Mouse (Mus musculus): ENCODE data around the gene Gm49601. TPM values are rescaled to one million over a fixed set of nuclear protein-coding genes. Genes with fewer than 3 reads are reported as not detected.
A peak's percentile ranks its signal among the peaks of the same experiment; 100 is the strongest.

The Gm49601 gene
- polyA plus RNA-seq, 1 experiment from 2014 or later: 0.63 TPM

- no peak for ATAC-seq (replicated peaks; ENCODE audit: extremely low read depth, insufficient read depth, low FRiP score)
- H3K4me2 ChIP-seq (ENCODE audit: low read depth, low read length): peak overlapping the region; percentile 68
- 4% methylated on average over 61 of the region's 67 CpGs for WGBS
- no peaks in the 10 kb centered on the region for H3K36me3 ChIP-seq (ENCODE audit: control insufficient read depth, insufficient read depth)
- no peak overlapping the region for H3K27ac ChIP-seq (ENCODE audit: low read length)
- H3K9ac ChIP-seq (ENCODE audit: low read length): peak overlapping the region; percentile 24; the same call in 1 of the 2 replicates
- no peaks in the 10 kb centered on the region for H3K9me3 ChIP-seq (replicated peaks; ENCODE audit: control insufficient read depth, low read length)
- peaks cover 79% of the 10 kb centered on the region for H3K27me3 ChIP-seq (ENCODE audit: control insufficient read depth, insufficient read depth, low read length)
- H3K4me1 ChIP-seq (ENCODE audit: control insufficient read depth, insufficient read depth, low read length): peaks cover 21% of the 10 kb centered on the region
- peak overlapping the region; percentile 53 for H3K4me3 ChIP-seq (ENCODE audit: low read length)
Measured at GRCm38 (mm10) chr16:18582426-18583148, 43.6 kb downstream of the Gm49601 start.

GRCm38 (mm10) chr16:18581623-18582205 lies 44.5 kb downstream of the Gm49601 start:
- Histone ChIP-seq H3K4me1 (ENCODE audit: control insufficient read depth, insufficient read depth, low read length) (peaks cover 21% of the 10 kb centered on the region), H3K27me3 (ENCODE audit: control insufficient read depth, insufficient read depth, low read length) (peaks cover 77% of the 10 kb centered on the region), H3K9ac (ENCODE audit: low read length) (peak overlapping the region; percentile 42), H3K4me3 (ENCODE audit: low read length) (peak overlapping the region; percentile 53), H3K4me2 (ENCODE audit: low read depth, low read length) (peak overlapping the region; percentile 68), H3K9me3 (replicated peaks; ENCODE audit: control insufficient read depth, low read length) (no peaks in the 10 kb centered on the region), H3K36me3 (ENCODE audit: control insufficient read depth, insufficient read depth) (no peaks in the 10 kb centered on the region), H3K27ac (ENCODE audit: low read length) (no peak overlapping the region)
- no peak; the same call in 1 of the 2 replicates for ATAC-seq (replicated peaks; ENCODE audit: extremely low read depth, insufficient read depth, low FRiP score)
- WGBS: 2% methylated on average over 48 of the region's 66 CpGs

- peak overlapping the region; percentile 68 for H3K4me2 ChIP-seq (ENCODE audit: low read depth, low read length)
- peaks cover 72% of the 10 kb centered on the region for H3K27me3 ChIP-seq (ENCODE audit: control insufficient read depth, insufficient read depth, low read length)
- H3K36me3 ChIP-seq (ENCODE audit: control insufficient read depth, insufficient read depth): no peaks in the 10 kb centered on the region
- H3K9ac ChIP-seq (ENCODE audit: low read length): 0 out of 2 replicates have a peak overlapping the region, but pooled peaks have one; percentile 3
- no peak for ATAC-seq (replicated peaks; ENCODE audit: extremely low read depth, insufficient read depth, low FRiP score)
- peak overlapping the region; percentile 53 for H3K4me3 ChIP-seq (ENCODE audit: low read length)
- WGBS: 20% methylated on average over 21 of the region's 21 CpGs
- no peak overlapping the region for H3K27ac ChIP-seq (ENCODE audit: low read length)
- H3K4me1 ChIP-seq (ENCODE audit: control insufficient read depth, insufficient read depth, low read length): peaks cover 16% of the 10 kb centered on the region
- H3K9me3 ChIP-seq (replicated peaks; ENCODE audit: control insufficient read depth, low read length): no peaks in the 10 kb centered on the region
Measured at GRCm38 (mm10) chr16:18581050-18581622, 45.1 kb downstream of the Gm49601 start.

GRCm38 (mm10) chr16:18580389-18580788 lies 45.8 kb downstream of the Gm49601 start:
- Histone ChIP-seq H3K4me3 (ENCODE audit: low read length) (no peak overlapping the region), H3K27ac (ENCODE audit: low read length) (no peak overlapping the region), H3K36me3 (ENCODE audit: control insufficient read depth, insufficient read depth) (no peaks in the 10 kb centered on the region), H3K27me3 (ENCODE audit: control insufficient read depth, insufficient read depth, low read length) (peaks cover 65% of the 10 kb centered on the region), H3K4me1 (ENCODE audit: control insufficient read depth, insufficient read depth, low read length) (peaks cover 13% of the 10 kb centered on the region), H3K9me3 (replicated peaks; ENCODE audit: control insufficient read depth, low read length) (no peaks in the 10 kb centered on the region), H3K4me2 (ENCODE audit: low read depth, low read length) (no peak overlapping the region), H3K9ac (ENCODE audit: low read length) (no peak overlapping the region)
- ATAC-seq (replicated peaks; ENCODE audit: extremely low read depth, insufficient read depth, low FRiP score): no peak
- 22% methylated on average over 2 of the region's 2 CpGs for WGBS

GRCm38 (mm10) chr16:18577599-18578160 lies 48.5 kb downstream of the Gm49601 start:
- Histone ChIP-seq H3K4me2 (ENCODE audit: low read depth, low read length) (no peak overlapping the region), H3K9ac (ENCODE audit: low read length) (no peak overlapping the region), H3K27me3 (ENCODE audit: control insufficient read depth, insufficient read depth, low read length) (peaks cover 38% of the 10 kb centered on the region), H3K9me3 (replicated peaks; ENCODE audit: control insufficient read depth, low read length) (no peaks in the 10 kb centered on the region), H3K4me3 (ENCODE audit: low read length) (no peak overlapping the region), H3K27ac (ENCODE audit: low read length) (no peak overlapping the region), H3K36me3 (ENCODE audit: control insufficient read depth, insufficient read depth) (no peaks in the 10 kb centered on the region), H3K4me1 (ENCODE audit: control insufficient read depth, insufficient read depth, low read length) (peaks cover 13% of the 10 kb centered on the region)
- ATAC-seq (replicated peaks; ENCODE audit: extremely low read depth, insufficient read depth, low FRiP score): no peak
- 37% methylated on average over 5 of the region's 5 CpGs for WGBS

- no peaks in the 10 kb centered on the region for H3K9me3 ChIP-seq (replicated peaks; ENCODE audit: control insufficient read depth, low read length)
- H3K4me3 ChIP-seq (ENCODE audit: low read length): no peak overlapping the region
- no peak overlapping the region for H3K9ac ChIP-seq (ENCODE audit: low read length)
- H3K4me2 ChIP-seq (ENCODE audit: low read depth, low read length): no peak overlapping the region
- no peak for ATAC-seq (replicated peaks; ENCODE audit: extremely low read depth, insufficient read depth, low FRiP score)
- H3K27me3 ChIP-seq (ENCODE audit: control insufficient read depth, insufficient read depth, low read length): peaks cover 32% of the 10 kb centered on the region
- H3K27ac ChIP-seq (ENCODE audit: low read length): no peak overlapping the region
- H3K36me3 ChIP-seq (ENCODE audit: control insufficient read depth, insufficient read depth): no peaks in the 10 kb centered on the region
- H3K4me1 ChIP-seq (ENCODE audit: control insufficient read depth, insufficient read depth, low read length): peaks cover 10% of the 10 kb centered on the region
- 36% methylated on average over 3 of the region's 3 CpGs for WGBS
Measured at GRCm38 (mm10) chr16:18577071-18577470, 49.2 kb downstream of the Gm49601 start.

- Histone ChIP-seq H3K4me2 (ENCODE audit: low read depth, low read length) (no peak overlapping the region), H3K36me3 (ENCODE audit: control insufficient read depth, insufficient read depth) (no peaks in the 10 kb centered on the region), H3K9me3 (replicated peaks; ENCODE audit: control insufficient read depth, low read length) (0 out of 2 replicates have a peak, but pooled peaks cover 4% of the 10 kb centered on the region), H3K9ac (ENCODE audit: low read length) (no peak overlapping the region), H3K27me3 (ENCODE audit: control insufficient read depth, insufficient read depth, low read length) (peaks cover 7% of the 10 kb centered on the region; the same call in 1 of the 2 replicates), H3K4me1 (ENCODE audit: control insufficient read depth, insufficient read depth, low read length) (no peaks in the 10 kb centered on the region), H3K27ac (ENCODE audit: low read length) (no peak overlapping the region), H3K4me3 (ENCODE audit: low read length) (no peak overlapping the region)
- 69% methylated on average over 8 of the region's 8 CpGs for WGBS
- ATAC-seq (replicated peaks; ENCODE audit: extremely low read depth, insufficient read depth, low FRiP score): no peak
Measured at GRCm38 (mm10) chr16:18574196-18574595, 52.0 kb downstream of the Gm49601 start.

Measured in heart, embryonic 16.5 days (tissue).